Mouse (Mus musculus): ENCODE measurements around the gene Otud1. TPM values are rescaled to one million over a fixed set of nuclear protein-coding genes. Genes with fewer than 3 reads are reported as not detected.

Gene Otud1
- polyA plus RNA-seq, 1 experiment: not detected

- no peak for TF ChIP-seq CTCF (IDR thresholded peaks at IDR 0.05; ENCODE audit: insufficient read depth, low read depth, low read length)
- TF ChIP-seq POLR2A (IDR thresholded peaks at IDR 0.05; ENCODE audit: insufficient read depth, low read depth, low read length): no peak
- no peak overlapping the region for H3K4me3 ChIP-seq (ENCODE audit: insufficient read depth, low read depth, low read length)
- peak overlapping the region; percentile 57; the same call in 1 of the 2 replicates for H3K27ac ChIP-seq (ENCODE audit: insufficient read depth, low read depth, low read length)
- peaks cover 3% of the 10 kb centered on the region; the same call in 1 of the 2 replicates for H3K4me1 ChIP-seq (ENCODE audit: control insufficient read depth, insufficient read depth, low read length)
Observed at GRCm38 (mm10) chr2:19703020-19703613, 45.6 kb downstream of the Otud1 start.

GRCm38 (mm10) chr2:19703670-19704069, 46.1 kb downstream of the Otud1 start:
- TF ChIP-seq CTCF (IDR thresholded peaks at IDR 0.05; ENCODE audit: insufficient read depth, low read depth, low read length): no peak
- TF ChIP-seq POLR2A (IDR thresholded peaks at IDR 0.05; ENCODE audit: insufficient read depth, low read depth, low read length): no peak
- Histone ChIP-seq H3K4me1 (ENCODE audit: control insufficient read depth, insufficient read depth, low read length) (peaks cover 3% of the 10 kb centered on the region; the same call in 1 of the 2 replicates), H3K27ac (ENCODE audit: insufficient read depth, low read depth, low read length) (no peak overlapping the region), H3K4me3 (ENCODE audit: insufficient read depth, low read depth, low read length) (no peak overlapping the region)
- WGBS: 20% methylated on average over 4 of the region's 4 CpGs

GRCm38 (mm10) chr2:19704272-19704671, 46.7 kb downstream of the Otud1 start:
- peaks cover 3% of the 10 kb centered on the region; the same call in 1 of the 2 replicates for H3K4me1 ChIP-seq (ENCODE audit: control insufficient read depth, insufficient read depth, low read length)
- TF ChIP-seq POLR2A (IDR thresholded peaks at IDR 0.05; ENCODE audit: insufficient read depth, low read depth, low read length) (no peak), CTCF (IDR thresholded peaks at IDR 0.05; ENCODE audit: insufficient read depth, low read depth, low read length) (no peak)
- H3K27ac ChIP-seq (ENCODE audit: insufficient read depth, low read depth, low read length): no peak overlapping the region
- H3K4me3 ChIP-seq (ENCODE audit: insufficient read depth, low read depth, low read length): no peak overlapping the region

- WGBS: 85% methylated on average over 4 of the region's 4 CpGs
Observed at GRCm38 (mm10) chr2:19706886-19707285, 49.3 kb downstream of the Otud1 start.

More at GRCm38 (mm10) chr2:19706886-19707285, 49.3 kb downstream of the Otud1 start:
- no peak overlapping the region for H3K27ac ChIP-seq (ENCODE audit: insufficient read depth, low read depth, low read length)
- H3K4me1 ChIP-seq (ENCODE audit: control insufficient read depth, insufficient read depth, low read length): peaks cover 3% of the 10 kb centered on the region; the same call in 1 of the 2 replicates
- no peak for TF ChIP-seq POLR2A (IDR thresholded peaks at IDR 0.05; ENCODE audit: insufficient read depth, low read depth, low read length)
- no peak for TF ChIP-seq CTCF (IDR thresholded peaks at IDR 0.05; ENCODE audit: insufficient read depth, low read depth, low read length)
- no peak overlapping the region for H3K4me3 ChIP-seq (ENCODE audit: insufficient read depth, low read depth, low read length)

Other genes starting within 250 kb of the Otud1 start
- not detected in 2 replicates for gene Ptf1a, start 212.1 kb upstream of the Otud1 start, polyA plus RNA-seq (2012; ENCODE audit: insufficient read depth, insufficient read length, low replicate concordance, missing spikeins)
- gene 4921504E06Rik, start 103.8 kb upstream of the Otud1 start, polyA plus RNA-seq (2012; ENCODE audit: insufficient read depth, insufficient read length, low replicate concordance, missing spikeins): not detected in 2 replicates

Measured in olfactory bulb, adult 2 months (tissue).